Mouse (Mus musculus) megakaryocyte progenitor cell, adult 5-6 weeks (primary cell): ENCODE results near the gene Gapdhs. TPM values are rescaled to one million over a fixed set of nuclear protein-coding genes. Genes with fewer than 3 reads are reported as not detected.

Experiments
- ATAC-seq: replicated peaks from 2 replicates; pipeline ENCODE4 v1.8.0; 2016; ENCODE audit warnings: mild to moderate bottlenecking, moderate TSS enrichment, inconsistent platforms; ENCODE audit not compliant: poor library complexity
- total RNA-seq, 2 experiments: library from RNA; stranded (forward) in 1 of 2; stranded (reverse) in 1 of 2; fragments of 157-497, 149-512 nt in 1 of 2; fragments of 200-1000 nt in 1 of 2; gene quantifications; 2 replicates each; pipeline versions ENCODE4 v1.2.3 to v1.2.4; 2015 to 2017

Gene Gapdhs
- total RNA-seq, 2 experiments from 2014 or later: not detected

DNA sequence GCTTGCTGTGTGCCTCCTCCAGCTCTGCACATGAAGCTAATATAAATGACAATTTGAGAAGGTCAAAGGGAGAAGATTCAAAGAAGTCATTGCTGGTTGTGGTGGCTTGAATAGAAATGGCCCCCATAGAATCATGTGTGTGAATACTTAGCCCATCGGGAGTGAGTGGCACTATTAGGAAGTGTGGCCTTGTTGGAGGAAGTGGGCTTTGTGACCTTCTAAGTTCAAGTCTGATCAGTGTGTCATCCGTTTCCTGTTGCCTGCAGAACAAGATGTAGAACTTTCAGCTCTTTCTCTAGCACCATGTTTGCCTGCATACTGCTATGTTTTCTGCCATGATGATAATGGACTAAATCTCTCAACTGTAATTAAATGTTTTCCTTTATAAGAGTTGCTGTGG, 60.1 kb downstream of the Gapdhs start:
- ATAC-seq: peak; percentile 57

GRCm38 (mm10) chr7:30681897-30682296, 61.6 kb downstream of the Gapdhs start:
- ATAC-seq: no peak

Other genes with a start within 250 kb of the Gapdhs start
Only the 30 nearest of the 32 such genes appear.
- 4.5 and 5.8 TPM in 2 replicates for gene Arhgap33, start 208.6 kb downstream of the Gapdhs start, total RNA-seq (2015)
- gene Arhgap33, start 208.6 kb downstream of the Gapdhs start, total RNA-seq (2017): 1.4 and 2.0 TPM in 2 replicates
- gene Hspb6, start 191.5 kb downstream of the Gapdhs start, total RNA-seq (2015): 11.7 and 12.2 TPM in 2 replicates
- gene Hspb6, start 191.5 kb downstream of the Gapdhs start, total RNA-seq (2017): 3.5 and 4.4 TPM in 2 replicates
- 11.5 and 16.3 TPM in 2 replicates for gene Proser3, start 191.4 kb downstream of the Gapdhs start, total RNA-seq (2015)
- gene Proser3, start 191.4 kb downstream of the Gapdhs start, total RNA-seq (2017): 1.8 and 4.7 TPM in 2 replicates
- 54.8 and 67.5 TPM in 2 replicates for gene Lin37, start 183.8 kb downstream of the Gapdhs start, total RNA-seq (2015)
- gene Lin37, start 183.8 kb downstream of the Gapdhs start, total RNA-seq (2017): 27.2 and 39.8 TPM in 2 replicates
- 21.4 and 23.4 TPM in 2 replicates for gene U2af1l4, start 180.4 kb downstream of the Gapdhs start, total RNA-seq (2015)
- gene U2af1l4, start 180.4 kb downstream of the Gapdhs start, total RNA-seq (2017): 86.9 and 96.7 TPM in 2 replicates
- 2.2 and 3.7 TPM in 2 replicates for gene Gm49396, start 180.3 kb downstream of the Gapdhs start, total RNA-seq (2015)
- 3.4 and 3.9 TPM in 2 replicates for gene Gm49396, start 180.3 kb downstream of the Gapdhs start, total RNA-seq (2017)
- gene Psenen, start 180.1 kb downstream of the Gapdhs start, total RNA-seq (2015): 181 and 202 TPM in 2 replicates
- 150 and 154 TPM in 2 replicates for gene Psenen, start 180.1 kb downstream of the Gapdhs start, total RNA-seq (2017)
- gene Igflr1, start 178.3 kb downstream of the Gapdhs start, total RNA-seq (2015): 7.2 and 9.2 TPM in 2 replicates
- not detected in 2 replicates for gene Igflr1, start 178.3 kb downstream of the Gapdhs start, total RNA-seq (2017)
- gene Kmt2b, start 155.0 kb downstream of the Gapdhs start, total RNA-seq (2015): 72.2 and 99.8 TPM in 2 replicates
- gene Kmt2b, start 155.0 kb downstream of the Gapdhs start, total RNA-seq (2017): 11.7 and 14.5 TPM in 2 replicates
- gene Zbtb32, start 144.8 kb downstream of the Gapdhs start, total RNA-seq (2015): not detected in 2 replicates
- not detected in 2 replicates for gene Zbtb32, start 144.8 kb downstream of the Gapdhs start, total RNA-seq (2017)
- gene Upk1a, start 130.8 kb downstream of the Gapdhs start, total RNA-seq (2015): 0.61 and 1.3 TPM in 2 replicates
- gene Upk1a, start 130.8 kb downstream of the Gapdhs start, total RNA-seq (2017): 0.14 TPM in 1 of 2 replicates, not detected in the other
- gene Cox6b1, start 117.5 kb downstream of the Gapdhs start, total RNA-seq (2015): 325 and 346 TPM in 2 replicates
- 428 and 592 TPM in 2 replicates for gene Cox6b1, start 117.5 kb downstream of the Gapdhs start, total RNA-seq (2017)
- not detected in 2 replicates for gene Etv2, start 107.8 kb downstream of the Gapdhs start, total RNA-seq (2015)
- gene Etv2, start 107.8 kb downstream of the Gapdhs start, total RNA-seq (2017): not detected in 2 replicates
- 43.9 and 52.2 TPM in 2 replicates for gene Rbm42, start 93.4 kb downstream of the Gapdhs start, total RNA-seq (2015)
- 36.7 and 39.9 TPM in 2 replicates for gene Rbm42, start 93.4 kb downstream of the Gapdhs start, total RNA-seq (2017)
- 31.0 and 31.3 TPM in 2 replicates for gene Haus5, start 78.7 kb downstream of the Gapdhs start, total RNA-seq (2015)
- gene Haus5, start 78.7 kb downstream of the Gapdhs start, total RNA-seq (2017): 21.5 and 28.7 TPM in 2 replicates
- gene Pmis2, start 72.1 kb downstream of the Gapdhs start, total RNA-seq (2015): not detected in 2 replicates
- gene Pmis2, start 72.1 kb downstream of the Gapdhs start, total RNA-seq (2017): not detected in 2 replicates
- gene 2200002J24Rik, start 44.8 kb downstream of the Gapdhs start, total RNA-seq (2015): 0.69 TPM in 1 of 2 replicates, not detected in the other
- gene 2200002J24Rik, start 44.8 kb downstream of the Gapdhs start, total RNA-seq (2017): not detected in 2 replicates
- 1.2 and 1.3 TPM in 2 replicates for gene Atp4a, start 31.5 kb downstream of the Gapdhs start, total RNA-seq (2015)
- 0.37 and 0.51 TPM in 2 replicates for gene Atp4a, start 31.5 kb downstream of the Gapdhs start, total RNA-seq (2017)
- gene Tmem147, start 14.1 kb downstream of the Gapdhs start, total RNA-seq (2015): 210 and 218 TPM in 2 replicates
- 65.9 and 76.4 TPM in 2 replicates for gene Tmem147, start 14.1 kb downstream of the Gapdhs start, total RNA-seq (2017)
- gene Sbsn, start 7.8 kb upstream of the Gapdhs start, total RNA-seq (2015): 1.6 TPM in 2 replicates
- 0.47 and 1.3 TPM in 2 replicates for gene Sbsn, start 7.8 kb upstream of the Gapdhs start, total RNA-seq (2017)
- gene Dmkn, start 20.1 kb upstream of the Gapdhs start, total RNA-seq (2015): 81.7 and 87.4 TPM in 2 replicates
- gene Dmkn, start 20.1 kb upstream of the Gapdhs start, total RNA-seq (2017): 95.3 and 119 TPM in 2 replicates
- not detected in 2 replicates for gene Krtdap, start 44.2 kb upstream of the Gapdhs start, total RNA-seq (2015)
- gene Krtdap, start 44.2 kb upstream of the Gapdhs start, total RNA-seq (2017): not detected in 2 replicates
- gene Ffar2, start 80.1 kb upstream of the Gapdhs start, total RNA-seq (2015): 8.5 and 8.8 TPM in 2 replicates
- gene Ffar2, start 80.1 kb upstream of the Gapdhs start, total RNA-seq (2017): 25.9 and 31.5 TPM in 2 replicates
- gene Ffar3, start 112.5 kb upstream of the Gapdhs start, total RNA-seq (2015): not detected in 2 replicates
- gene Ffar3, start 112.5 kb upstream of the Gapdhs start, total RNA-seq (2017): not detected in 2 replicates
- not detected in 2 replicates for gene Ffar1, start 117.9 kb upstream of the Gapdhs start, total RNA-seq (2015)
- gene Ffar1, start 117.9 kb upstream of the Gapdhs start, total RNA-seq (2017): not detected in 2 replicates
- gene Cd22, start 136.7 kb upstream of the Gapdhs start, total RNA-seq (2015): 0.29 and 1.3 TPM in 2 replicates
- 0.07 and 0.29 TPM in 2 replicates for gene Cd22, start 136.7 kb upstream of the Gapdhs start, total RNA-seq (2017)
- 0.39 TPM in 1 of 2 replicates, not detected in the other for gene Mag, start 171.2 kb upstream of the Gapdhs start, total RNA-seq (2015)
- gene Mag, start 171.2 kb upstream of the Gapdhs start, total RNA-seq (2017): 0.37 and 1.3 TPM in 2 replicates
- gene Hamp2, start 181.0 kb upstream of the Gapdhs start, total RNA-seq (2015): not detected in 2 replicates
- not detected in 2 replicates for gene Hamp2, start 181.0 kb upstream of the Gapdhs start, total RNA-seq (2017)
- gene Hamp, start 200.4 kb upstream of the Gapdhs start, total RNA-seq (2015): not detected in 2 replicates
- gene Hamp, start 200.4 kb upstream of the Gapdhs start, total RNA-seq (2017): not detected in 2 replicates
- gene Usf2, start 213.1 kb upstream of the Gapdhs start, total RNA-seq (2015): 92.6 and 97.4 TPM in 2 replicates
- gene Usf2, start 213.1 kb upstream of the Gapdhs start, total RNA-seq (2017): 137 and 162 TPM in 2 replicates